Mouse (Mus musculus) ovary, adult 10 weeks (tissue): ENCODE measurements around the gene Gm28308. TPM values are rescaled to one million over a fixed set of nuclear protein-coding genes. Genes with fewer than 3 reads are reported as not detected.

ENCODE experiments used
- polyA plus RNA-seq: library from polyadenylated mRNA; stranded (reverse); fragments of 350-450 nt; fragmentation: Illumina TruSeq; extraction: RNeasy Lipid Tissue Mini Kit (QIAGEN cat#74804); gene quantifications from one replicate; pipeline ENCODE4 v1.2.3, GENCODE M21; 2014

Gene Gm28308
- not detected for polyA plus RNA-seq

DNA sequence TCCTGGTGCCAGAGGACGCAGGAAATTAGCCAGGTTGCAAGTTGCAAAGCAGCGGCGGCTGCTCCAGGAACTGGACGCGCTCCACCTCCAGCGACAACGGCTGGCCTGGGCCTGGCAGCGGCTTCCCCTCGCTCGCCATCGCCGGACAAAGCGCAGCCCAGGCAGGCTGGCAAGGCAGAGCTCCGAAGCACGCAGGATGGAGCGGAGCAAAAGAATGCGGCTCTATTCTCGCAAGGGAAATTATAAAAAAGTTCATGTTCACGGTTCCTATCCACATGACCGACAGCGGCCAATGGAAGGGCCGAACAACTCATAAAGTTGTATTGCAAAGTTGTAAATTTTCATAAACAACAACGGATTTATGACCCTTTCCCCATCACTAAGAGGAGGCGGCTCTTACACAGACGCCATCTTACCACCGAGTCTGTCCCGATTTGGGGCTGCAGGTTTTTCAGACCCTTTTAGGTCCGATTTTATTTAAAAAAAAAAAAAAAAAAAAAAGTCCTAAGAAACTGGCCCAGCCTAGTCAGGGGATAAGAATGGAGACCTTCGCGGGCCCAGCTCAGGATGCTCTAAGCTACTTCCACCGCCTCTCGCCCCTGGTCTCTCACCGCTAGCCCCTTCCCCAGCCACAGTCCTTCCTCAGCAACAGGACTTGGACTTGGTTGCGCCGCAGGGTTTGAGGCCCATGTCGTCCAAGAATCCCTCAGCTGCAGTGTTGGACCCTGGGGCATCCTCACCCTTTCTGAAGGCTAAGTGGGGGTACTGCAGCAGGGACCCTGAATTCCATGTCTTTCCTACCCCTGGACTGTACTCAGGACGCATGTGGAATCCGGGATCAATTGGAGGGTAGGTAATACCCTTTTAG, at the start of gene Gm28308, which contains the start of gene Hoxa3:
TSS of gene Gm28308 (minus strand) at position 221 of the 868 bp plus-strand sequence.
TSS of gene Hoxa3 (minus strand) at position 218 of the 868 bp plus-strand sequence.

DNA sequence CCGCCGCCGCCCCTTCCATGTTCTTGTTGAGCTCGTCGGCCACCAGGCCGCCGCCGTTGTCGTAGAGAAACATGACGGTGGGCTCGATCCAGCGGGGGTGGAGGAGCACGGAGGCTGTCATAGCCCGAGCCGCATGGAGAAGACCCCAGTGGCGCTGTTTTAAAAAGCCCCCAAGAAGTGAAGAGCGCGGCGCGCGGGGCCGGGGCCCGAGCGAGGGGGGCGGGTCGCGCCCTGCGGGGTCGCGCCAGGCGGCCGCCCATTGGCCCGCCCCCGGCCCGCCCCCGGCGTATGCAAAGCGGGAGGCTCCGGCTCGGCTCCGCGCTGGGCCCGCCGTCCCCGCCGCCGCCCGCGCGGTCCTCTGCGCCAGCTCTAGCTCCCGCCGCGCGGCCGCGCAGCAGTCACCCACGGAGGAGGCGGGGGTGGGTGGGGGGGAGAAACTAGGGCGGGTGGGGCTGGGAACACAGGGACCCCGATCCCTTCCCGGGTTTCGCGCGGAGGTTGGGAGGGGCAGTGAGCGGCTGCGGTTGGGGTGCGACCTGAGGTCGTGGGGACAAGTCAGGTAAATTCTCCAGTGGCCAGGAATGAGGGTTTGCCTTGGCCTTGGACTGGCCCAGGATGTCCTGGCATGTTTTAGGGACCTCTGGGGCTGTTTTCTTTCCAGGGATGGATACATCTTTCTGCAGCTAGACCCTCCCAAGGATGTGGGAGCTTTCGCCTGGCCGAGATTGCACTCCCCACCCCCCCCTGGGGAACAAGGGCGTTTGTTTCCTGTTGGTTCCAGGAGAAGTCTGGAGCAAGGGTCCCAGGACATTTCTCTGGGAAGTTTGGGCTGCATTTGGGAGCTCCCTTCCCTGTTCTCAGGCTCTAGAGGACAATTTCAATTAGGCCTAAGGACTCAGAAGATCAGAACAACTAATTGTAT, 47.8 kb upstream of the Gm28308 start, which contains the start of gene Hoxa13:
TSS of gene Hoxa13 (minus strand) at position 227 of the 922 bp plus-strand sequence.

DNA sequence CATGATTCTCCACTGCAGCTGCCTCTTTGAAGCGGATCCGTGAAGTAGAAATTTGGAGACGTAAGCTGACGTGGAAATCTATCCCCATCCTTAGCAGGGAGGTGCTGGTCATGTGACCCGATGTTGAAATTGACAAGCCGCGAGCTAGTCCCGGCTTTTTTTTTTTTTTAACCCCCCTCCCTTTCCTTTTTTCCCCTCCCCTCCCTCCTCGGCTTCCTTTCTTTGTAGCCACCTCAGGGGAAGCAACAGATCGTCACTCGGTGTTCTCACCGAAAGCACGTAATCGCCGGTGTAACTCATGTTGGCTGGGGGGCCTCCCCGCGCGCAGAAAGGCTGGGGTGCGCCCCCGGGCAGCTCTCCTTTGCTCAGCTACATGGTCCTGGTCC, 32.6 kb upstream of the Gm28308 start, which contains the start of gene Hoxa11:
TSS of gene Hoxa11 (minus strand) at position 54 of the 386 bp plus-strand sequence.

DNA sequence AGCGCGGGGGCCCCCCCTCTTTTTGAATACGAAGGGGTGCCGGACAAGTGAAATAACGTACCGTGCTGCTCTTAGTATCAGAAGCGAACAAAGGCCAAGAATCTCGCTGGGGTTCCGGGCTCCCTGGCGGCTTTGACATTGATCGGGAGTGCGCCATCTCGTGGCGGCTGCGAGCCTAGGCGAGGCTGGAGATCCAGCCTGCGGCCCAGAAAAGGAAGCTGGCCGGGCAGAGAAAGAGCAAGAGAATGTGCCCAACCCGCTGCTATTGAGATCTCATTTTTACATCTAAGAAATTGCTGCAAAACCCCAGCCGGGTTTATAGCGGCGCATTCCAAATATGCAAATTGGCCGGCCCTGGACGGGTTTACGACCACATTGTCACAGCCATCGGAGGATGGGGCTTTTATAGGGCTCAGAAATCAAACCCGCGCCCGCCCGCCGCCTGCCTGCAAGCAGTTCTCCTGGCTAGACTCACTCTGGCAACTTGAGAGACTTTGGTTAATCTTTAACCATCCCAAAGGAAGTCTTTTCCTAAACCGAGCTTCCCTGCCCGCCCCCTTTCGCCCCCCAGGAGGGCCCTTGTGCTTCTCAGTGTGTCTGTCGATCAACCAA, 27.4 kb upstream of the Gm28308 start, which contains the start of gene Hoxa10:
TSS of gene Hoxa10 (minus strand) at position 466 of the 612 bp plus-strand sequence.

DNA sequence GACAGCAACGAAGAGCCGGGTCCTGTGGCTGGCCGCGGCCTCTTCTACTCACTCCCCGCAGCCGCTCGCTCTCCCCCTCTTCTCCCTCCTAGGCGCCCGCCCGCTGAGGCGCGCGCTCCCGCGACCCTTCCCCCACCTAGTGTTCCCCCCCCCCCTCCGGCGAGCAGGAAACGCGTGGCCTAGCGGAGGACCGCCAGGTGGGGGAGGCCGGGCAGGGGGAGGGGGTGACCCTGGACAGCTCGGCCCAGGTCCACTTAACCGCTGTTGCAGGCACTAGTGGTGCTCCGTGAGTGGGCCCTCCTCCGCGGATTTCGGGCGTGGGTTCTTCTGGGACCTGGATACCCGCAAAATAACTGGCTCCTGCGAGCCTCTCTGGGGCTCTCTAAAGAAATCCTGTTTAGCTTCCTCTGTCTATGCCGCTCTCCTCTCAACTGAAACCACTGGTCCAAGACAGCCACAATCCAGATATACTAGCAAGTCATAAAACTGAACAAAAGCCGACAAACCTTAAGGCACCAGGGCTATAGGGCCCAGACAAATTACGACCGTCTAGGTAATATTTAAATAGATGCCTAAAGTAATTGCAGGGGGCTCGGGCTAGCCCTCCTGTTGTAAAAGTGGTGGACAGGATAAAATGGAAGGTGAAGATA, 17.5 kb upstream of the Gm28308 start, which contains the start of gene Hoxa9:
TSS of gene Hoxa9 (minus strand) at position 574 of the 650 bp plus-strand sequence.

DNA sequence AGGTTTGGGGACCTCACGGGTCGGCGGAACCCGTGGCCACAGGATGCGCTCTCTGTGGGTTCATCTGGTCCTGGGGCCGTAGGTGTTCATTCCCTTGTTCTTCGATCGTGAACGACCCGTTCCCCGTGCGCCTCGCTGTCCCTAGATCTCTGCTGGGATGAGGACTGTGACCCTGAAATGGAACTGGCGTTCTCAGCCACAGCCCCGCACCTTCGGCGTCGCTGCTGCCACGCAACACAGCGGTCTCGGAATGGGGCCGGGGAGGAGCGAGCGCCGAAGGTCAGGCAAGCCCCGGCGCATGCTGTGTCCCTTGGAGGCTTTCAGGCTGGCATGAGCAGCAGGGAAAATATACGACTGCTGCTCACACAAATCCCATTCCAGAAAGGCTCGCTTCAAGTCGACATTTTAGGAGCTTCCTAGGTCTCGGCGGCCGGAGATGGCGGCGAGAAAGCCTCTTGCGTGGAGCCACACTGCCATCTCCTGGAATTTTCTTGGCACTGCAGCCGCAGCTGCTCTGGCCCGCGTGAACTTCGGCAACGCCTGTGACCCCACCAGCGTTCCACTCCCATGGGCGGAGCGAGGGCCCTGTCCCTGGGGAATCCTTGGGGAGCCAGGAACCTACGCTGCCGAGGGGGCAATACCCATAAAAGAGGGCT, 8.3 kb upstream of the Gm28308 start, which contains the start of gene Hoxa7:
TSS of gene Hoxa7 (minus strand) at position 518 of the 656 bp plus-strand sequence.

DNA sequence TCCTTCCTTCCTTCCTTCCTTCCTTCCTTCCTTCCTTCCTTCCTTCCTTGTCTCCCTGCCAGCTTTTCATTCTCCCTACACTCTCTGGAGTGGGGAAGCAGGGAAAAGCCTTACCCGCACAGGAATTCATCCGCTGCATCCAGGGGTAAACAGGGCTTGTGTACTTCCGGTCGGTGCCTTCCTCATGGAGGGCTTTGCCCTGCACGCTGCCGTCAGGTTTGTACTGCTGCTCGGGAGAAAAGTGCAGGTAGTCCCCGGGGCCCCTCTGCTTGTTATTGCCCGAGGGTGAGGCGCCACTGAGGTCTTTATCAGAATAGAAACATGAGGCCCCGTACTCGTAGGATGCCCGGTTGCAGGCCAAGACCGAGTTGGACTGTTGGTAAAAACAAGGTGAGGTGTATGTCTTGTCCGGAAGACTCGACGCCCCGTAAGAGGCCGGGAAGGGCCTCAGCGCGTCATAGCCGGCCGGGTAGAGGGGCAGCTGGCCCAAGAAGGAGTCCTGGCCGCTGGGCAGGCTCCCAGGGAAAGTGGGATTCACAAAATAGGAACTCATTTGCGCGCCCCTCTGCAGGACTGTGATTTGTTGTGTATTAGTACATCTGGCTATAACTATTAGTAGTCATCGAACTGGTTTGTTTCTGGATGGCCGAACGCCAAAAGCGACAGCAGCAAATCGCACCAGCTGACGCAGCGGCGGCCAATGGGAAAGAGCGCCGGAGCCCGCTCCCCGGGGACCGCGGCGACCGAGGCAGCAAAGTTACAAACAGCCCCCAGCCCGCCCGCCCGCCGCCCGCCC, 4.9 kb downstream of the Gm28308 start, which contains the start of gene Hoxa6:
TSS of gene Hoxa6 (minus strand) at position 651 of the 796 bp plus-strand sequence.

DNA sequence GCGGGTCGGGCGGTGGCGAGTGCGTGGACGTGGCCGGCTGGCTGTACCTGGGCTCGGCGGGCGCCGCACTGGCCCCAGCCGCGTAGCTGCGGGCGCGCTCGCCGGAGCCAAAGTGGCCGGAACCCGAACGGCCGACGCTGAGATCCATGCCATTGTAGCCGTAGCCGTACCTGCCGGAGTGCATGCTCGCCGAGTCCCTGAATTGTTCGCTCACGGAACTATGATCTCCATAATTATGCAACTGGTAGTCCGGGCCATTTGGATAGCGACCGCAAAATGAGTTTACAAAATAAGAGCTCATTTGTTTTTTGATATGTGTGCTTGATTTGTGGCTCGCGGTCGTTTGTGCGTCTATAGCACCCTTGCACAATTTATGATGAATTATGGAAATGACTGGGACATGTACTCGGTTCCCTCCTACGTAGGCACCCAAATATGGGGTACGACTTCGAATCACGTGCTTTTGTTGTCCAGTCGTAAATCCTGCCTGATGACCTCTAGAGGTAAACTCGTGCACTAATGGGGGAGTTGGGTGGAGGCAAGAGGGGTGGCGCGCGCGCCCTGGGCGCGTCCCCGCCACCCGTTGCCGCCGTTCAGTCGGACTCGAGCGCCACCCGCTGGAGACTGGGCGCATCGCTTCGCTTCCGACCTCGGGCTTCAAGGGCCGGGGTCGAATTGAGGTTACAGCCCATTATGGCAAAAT, 8.9 kb downstream of the Gm28308 start, which contains the start of gene Hoxa5:
TSS of gene Hoxa5 (minus strand) at position 538 of the 703 bp plus-strand sequence.

DNA sequence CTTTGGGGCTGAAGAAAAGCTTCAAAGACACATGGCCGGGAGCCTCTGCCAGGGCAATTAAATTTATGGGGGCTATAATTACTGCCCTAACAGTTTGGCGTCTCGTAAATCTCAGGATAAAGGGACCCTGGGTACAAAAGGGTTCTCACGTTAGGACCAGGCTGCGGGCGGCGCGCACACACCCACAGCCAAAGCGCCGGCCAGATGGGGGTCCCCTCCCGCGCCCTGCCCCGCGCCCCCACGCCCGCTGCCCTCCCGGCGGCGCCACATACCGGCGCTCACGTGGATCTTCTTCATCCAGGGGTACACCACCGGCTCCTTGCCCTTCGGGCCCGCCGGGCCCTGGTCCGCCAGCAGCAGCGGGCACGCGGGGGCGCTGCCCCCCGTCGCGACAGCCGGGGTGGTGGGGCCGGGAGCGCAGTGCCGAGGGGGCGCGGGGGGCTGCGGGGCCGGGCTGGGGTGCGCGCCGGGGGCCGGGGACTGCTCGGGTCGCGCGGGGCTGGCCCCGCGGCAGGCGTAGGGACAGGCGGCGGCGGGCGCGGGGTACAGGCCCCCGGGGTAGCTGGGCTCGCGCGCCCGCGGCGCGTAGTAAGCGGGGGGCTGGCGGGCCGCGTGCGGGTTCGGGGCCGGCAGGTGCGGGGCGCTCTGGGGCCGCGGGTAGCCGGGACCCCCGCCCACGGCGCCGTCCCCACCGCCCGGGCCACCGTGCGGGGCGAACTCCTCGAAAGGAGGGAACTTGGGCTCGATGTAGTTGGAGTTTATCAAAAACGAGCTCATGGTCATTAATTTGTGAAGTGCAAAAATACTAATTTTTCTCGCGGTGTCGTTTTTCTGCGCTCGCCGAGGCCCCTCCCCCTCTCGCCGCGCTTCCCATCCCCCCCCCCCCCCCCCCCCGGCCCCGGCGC, 22.0 kb downstream of the Gm28308 start, which contains the start of gene Hoxa4:
TSS of gene Hoxa4 (minus strand) at position 848 of the 905 bp plus-strand sequence.

DNA sequence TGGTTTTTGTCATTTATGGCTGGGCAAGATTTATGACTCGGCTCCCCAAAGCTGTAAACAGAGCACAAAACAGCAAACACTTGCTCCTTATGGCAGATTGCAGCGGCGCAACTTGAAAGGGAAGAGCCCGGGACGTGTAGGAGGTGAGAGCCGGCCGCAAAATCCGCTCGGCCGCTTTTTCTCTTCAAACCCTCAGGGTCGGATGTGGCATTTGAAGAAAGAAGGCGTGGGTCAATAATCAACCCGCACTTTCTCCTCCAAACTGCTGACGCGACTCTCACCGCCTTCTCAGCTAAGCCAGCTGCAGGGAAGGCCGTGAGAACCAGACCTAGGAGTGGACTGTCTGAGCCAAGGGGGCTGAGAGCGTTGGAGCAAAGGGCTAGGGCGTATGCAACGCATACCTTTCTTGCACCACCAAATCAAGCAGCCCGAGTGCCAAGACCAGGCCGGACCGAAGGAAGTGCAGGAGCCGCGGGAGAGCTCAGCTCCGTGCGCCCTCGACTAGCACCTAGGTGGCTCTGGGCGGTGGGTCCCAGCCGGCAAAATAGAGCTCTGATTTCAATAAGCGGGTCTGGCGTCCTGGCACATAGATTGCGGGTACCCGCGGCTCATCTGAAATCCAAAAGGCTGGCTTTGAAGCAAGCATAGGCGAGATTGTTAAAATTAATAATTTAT, 35.9 kb downstream of the Gm28308 start, which contains the start of gene 5730596B20Rik:
TSS of gene 5730596B20Rik (plus strand) at position 438 of the 675 bp plus-strand sequence.

DNA sequence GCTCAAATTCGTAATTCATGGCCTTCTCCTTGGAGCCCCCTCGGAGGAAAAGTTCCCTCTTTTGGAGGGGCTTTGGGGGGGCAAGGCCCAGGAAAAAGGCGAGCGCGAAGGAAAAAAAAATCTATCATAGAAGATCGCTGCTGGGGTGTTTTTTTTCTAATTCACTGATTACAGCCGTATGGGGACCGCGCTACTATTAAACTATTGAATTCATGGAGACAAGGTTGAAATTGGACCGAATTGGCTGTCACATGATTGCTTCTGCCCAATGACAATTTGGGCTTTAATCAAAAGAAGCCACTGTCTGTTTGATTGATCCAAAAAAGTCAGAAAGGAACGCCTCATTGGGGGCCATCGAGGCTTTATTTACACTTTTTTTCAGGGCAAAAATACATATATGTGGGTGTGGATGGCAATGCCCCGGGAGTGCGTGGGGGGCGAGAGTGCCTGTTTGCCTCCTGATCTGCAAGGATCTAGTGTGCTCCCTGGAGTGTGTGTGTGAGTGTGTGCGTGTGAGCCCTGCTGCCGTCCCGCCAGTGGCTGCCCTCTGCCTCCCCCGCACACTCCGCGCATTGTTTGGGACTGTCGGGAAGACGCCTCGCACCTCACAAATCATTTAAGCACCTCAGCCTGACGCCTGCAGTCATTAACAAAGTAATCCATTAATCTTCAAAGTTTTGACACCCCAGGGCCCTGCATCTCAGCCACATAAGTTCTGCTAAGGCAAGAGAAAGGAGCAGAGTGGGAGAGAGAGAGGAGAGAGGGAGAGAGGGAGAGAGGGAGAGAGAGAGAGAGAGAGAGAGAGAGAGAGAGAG, 48.3 kb downstream of the Gm28308 start, which contains the start of gene Hoxa2:
TSS of gene Hoxa2 (minus strand) at position 206 of the 815 bp plus-strand sequence.

DNA sequence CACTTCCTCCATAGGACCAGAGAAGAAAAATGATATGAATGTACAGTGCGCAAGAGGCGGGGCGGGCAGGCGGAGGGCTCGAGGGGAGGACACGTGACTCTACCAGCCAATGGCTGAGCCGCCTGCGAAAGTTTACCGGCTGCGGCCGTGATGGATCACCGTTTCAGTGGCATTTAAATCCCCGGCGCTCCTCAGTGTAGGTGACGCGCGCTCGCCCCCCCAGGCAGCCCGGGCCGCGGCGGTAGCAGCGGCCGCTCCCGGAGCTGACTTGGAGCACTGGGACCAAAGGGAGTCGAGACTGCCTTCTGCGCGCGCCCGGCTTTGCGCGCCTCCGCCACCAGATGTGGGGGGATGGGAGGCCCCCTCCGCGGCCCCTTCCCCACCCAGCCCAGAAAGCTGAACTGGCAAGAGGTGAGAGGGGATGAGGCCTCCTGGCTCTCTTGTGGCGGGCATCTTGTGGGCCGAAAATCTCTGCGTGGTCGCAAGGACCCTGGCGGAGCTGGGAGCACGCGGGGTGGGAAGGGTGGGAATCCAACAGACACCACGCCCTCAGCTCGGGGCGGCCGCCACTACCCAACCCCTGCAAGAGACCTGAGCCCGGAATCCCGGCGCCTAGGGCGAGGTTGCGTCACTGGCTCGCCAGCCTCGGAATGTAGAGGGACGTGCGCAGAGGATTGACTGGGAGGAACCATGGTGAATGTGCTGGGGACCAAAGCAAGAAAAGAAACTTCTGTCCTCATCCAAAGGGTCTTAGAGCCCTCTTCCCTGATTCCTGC, 54.7 kb downstream of the Gm28308 start, which contains the start of gene Hoxa1:
TSS of gene Hoxa1 (minus strand) at position 42 of the 776 bp plus-strand sequence.

